Mouse (Mus musculus) embryonic facial prominence, embryonic 14.5 days (tissue): Measurements from ENCODE around the gene Slc12a8. TPM values are rescaled to one million over a fixed set of nuclear protein-coding genes. Genes with fewer than 3 reads are reported as not detected.

ENCODE experiments used
- ATAC-seq: fragments of 200-750 bp; cut with Nextera tagmentation; 2 replicates; pipeline ENCODE4 v1.8.0; 2017; ENCODE audit warnings: low read depth, moderate number of reproducible peaks, moderate TSS enrichment
- DNase-seq: peaks from one replicate; pipeline ENCODE4 v3.0.0-alpha.2; 2015; ENCODE audit warnings: low spot score
- H3K27ac ChIP-seq: fragments of 300-500 bp; sonication (generic); replicated peaks from 2 replicates; pipeline ENCODE4 v1.5.1; 2014; ENCODE audit warnings: low read depth, mild to moderate bottlenecking, low read length, moderate library complexity
- H3K27me3 ChIP-seq: fragments of 300-500 bp; sonication (generic); replicated peaks from 2 replicates; pipeline ENCODE4 v1.6.1; 2014; ENCODE audit warnings: low read length; ENCODE audit not compliant: control insufficient read depth, insufficient read depth
- H3K36me3 ChIP-seq: fragments of 300-500 bp; sonication (generic); 2 replicates; pipeline ENCODE4 v1.6.1; 2014; ENCODE audit warnings: low read length, mixed read lengths; ENCODE audit not compliant: control insufficient read depth, insufficient read depth
- H3K4me1 ChIP-seq: fragments of 300-500 bp; sonication (generic); 2 replicates; pipeline ENCODE4 v1.6.1; 2014; ENCODE audit warnings: antibody characterized with exemption, low read length; ENCODE audit not compliant: control insufficient read depth, insufficient read depth
- H3K4me2 ChIP-seq: fragments of 300-500 bp; sonication (generic); 2 replicates; pipeline ENCODE4 v1.6.1; 2014; ENCODE audit warnings: low read depth, mild to moderate bottlenecking, low read length, moderate library complexity, mixed read lengths
- H3K4me3 ChIP-seq: fragments of 300-500 bp; sonication (generic); 2 replicates; pipeline ENCODE4 v1.5.1; 2014; ENCODE audit warnings: low read depth, mild to moderate bottlenecking, low read length
- H3K9ac ChIP-seq: fragments of 300-500 bp; sonication (generic); 2 replicates; pipeline ENCODE4 v1.6.1; 2014; ENCODE audit warnings: low read depth, mild to moderate bottlenecking, low read length, moderate library complexity, mixed read lengths
- H3K9me3 ChIP-seq: fragments of 300-500 bp; sonication (generic); 2 replicates; pipeline ENCODE4 v1.6.1; 2016; ENCODE audit warnings: low read length; ENCODE audit not compliant: control insufficient read depth
- WGBS: fragments of 180-500 bp; shearing (Covaris S2); extraction: QIAGEN DNeasy Blood & Tissue Kit; methylation state at CpG from one replicate; pipeline ENCODE4 v1.1.7; 2014; 5-methylcytosine and 5-hydroxymethylcytosine counted together
- polyA plus RNA-seq: library from polyadenylated mRNA; unstranded; fragments of >200 nt; fragmentation: Nextera tagmentation; extraction: Ambion mirVana; gene quantifications from 2 replicates; pipeline ENCODE4 v1.2.1, GENCODE M21; 2014

The Slc12a8 gene
- polyA plus RNA-seq, 1 experiment from 2014 or later: 1.0 TPM

- 79% methylated on average over 6 of the region's 6 CpGs for WGBS
- no peak overlapping the region for H3K4me3 ChIP-seq
- DNase-seq: no peak
- ATAC-seq: no peak
- no peak overlapping the region for H3K4me2 ChIP-seq
- H3K27me3 ChIP-seq: no peaks in the 10 kb centered on the region
- H3K36me3 ChIP-seq: no peaks in the 10 kb centered on the region
- H3K9ac ChIP-seq: no peak overlapping the region
- H3K27ac ChIP-seq: no peak overlapping the region
- H3K4me1 ChIP-seq: no peaks in the 10 kb centered on the region
- H3K9me3 ChIP-seq: no peaks in the 10 kb centered on the region
These were observed 55.5 kb downstream of the Slc12a8 start for GRCm38 (mm10) chr16:33572646-33573045.

GRCm38 (mm10) chr16:33573703-33574102 lies 56.6 kb downstream of the Slc12a8 start:
- Histone ChIP-seq H3K4me1 (no peaks in the 10 kb centered on the region), H3K4me2 (no peak overlapping the region), H3K27me3 (no peaks in the 10 kb centered on the region), H3K27ac (no peak overlapping the region), H3K36me3 (no peaks in the 10 kb centered on the region), H3K4me3 (no peak overlapping the region), H3K9me3 (no peaks in the 10 kb centered on the region), H3K9ac (no peak overlapping the region)
- ATAC-seq (no peak), DNase-seq (no peak)
- 73% methylated on average over 7 of the region's 7 CpGs for whole genome bisulfite sequencing

- Histone ChIP-seq H3K4me1 (no peaks in the 10 kb centered on the region), H3K36me3 (no peaks in the 10 kb centered on the region), H3K9me3 (no peaks in the 10 kb centered on the region), H3K4me2 (no peak overlapping the region), H3K27me3 (no peaks in the 10 kb centered on the region), H3K4me3 (no peak overlapping the region), H3K27ac (no peak overlapping the region), H3K9ac (no peak overlapping the region)
- DNase-seq (no peak), ATAC-seq (no peak)
- WGBS: 79% methylated on average over 6 of the region's 6 CpGs
These were observed 58.6 kb downstream of the Slc12a8 start for GRCm38 (mm10) chr16:33575728-33576127.

- H3K9ac ChIP-seq: no peak overlapping the region
- 0 out of 2 replicates have a peak, but pooled peaks cover 3% of the 10 kb centered on the region for H3K4me1 ChIP-seq
- no peaks in the 10 kb centered on the region for H3K9me3 ChIP-seq
- no peak overlapping the region for H3K4me2 ChIP-seq
- H3K27me3 ChIP-seq: no peaks in the 10 kb centered on the region
- H3K27ac ChIP-seq: no peak overlapping the region
- WGBS: 77% methylated on average over 36 of the region's 36 CpGs
- ATAC-seq (no peak), DNase-seq (no peak)
- H3K36me3 ChIP-seq: no peaks in the 10 kb centered on the region
- no peak overlapping the region for H3K4me3 ChIP-seq
These were observed 59.4 kb downstream of the Slc12a8 start for GRCm38 (mm10) chr16:33576271-33577189.

GRCm38 (mm10) chr16:33578462-33578861 lies 61.3 kb downstream of the Slc12a8 start:
- Histone ChIP-seq H3K36me3 (no peaks in the 10 kb centered on the region), H3K9ac (no peak overlapping the region), H3K9me3 (no peaks in the 10 kb centered on the region), H3K27ac (no peak overlapping the region), H3K27me3 (no peaks in the 10 kb centered on the region), H3K4me2 (no peak overlapping the region), H3K4me1 (peaks cover 9% of the 10 kb centered on the region), H3K4me3 (no peak overlapping the region)
- DNase-seq: no peak
- WGBS: 81% methylated on average over 3 of the region's 3 CpGs
- no peak for ATAC-seq

- H3K4me3 ChIP-seq: no peak overlapping the region
- no peaks in the 10 kb centered on the region for H3K9me3 ChIP-seq
- ATAC-seq (no peak), DNase-seq (no peak)
- H3K9ac ChIP-seq: no peak overlapping the region
- H3K36me3 ChIP-seq: no peaks in the 10 kb centered on the region
- peak overlapping the region; percentile 54; the same call in 1 of the 2 replicates for H3K27ac ChIP-seq
- H3K27me3 ChIP-seq: no peaks in the 10 kb centered on the region
- 78% methylated on average over 2 of the region's 2 CpGs for WGBS
- H3K4me2 ChIP-seq: no peak overlapping the region
- peaks cover 27% of the 10 kb centered on the region for H3K4me1 ChIP-seq
These were observed 63.2 kb downstream of the Slc12a8 start for GRCm38 (mm10) chr16:33580331-33580730.

GRCm38 (mm10) chr16:33580736-33581241 lies 63.7 kb downstream of the Slc12a8 start:
- DNase-seq (peak; percentile 66), ATAC-seq (peak; percentile 31; the same call in 1 of the 2 replicates)
- Histone ChIP-seq H3K27ac (peak overlapping the region; percentile 54), H3K4me3 (no peak overlapping the region), H3K4me2 (no peak overlapping the region), H3K9me3 (no peaks in the 10 kb centered on the region), H3K4me1 (peaks cover 28% of the 10 kb centered on the region), H3K36me3 (no peaks in the 10 kb centered on the region), H3K9ac (no peak overlapping the region), H3K27me3 (no peaks in the 10 kb centered on the region)

- peaks cover 28% of the 10 kb centered on the region for H3K4me1 ChIP-seq
- H3K4me3 ChIP-seq: no peak overlapping the region
- H3K27me3 ChIP-seq: no peaks in the 10 kb centered on the region
- H3K36me3 ChIP-seq: no peaks in the 10 kb centered on the region
- no peak for ATAC-seq
- 52% methylated on average over 4 of the region's 4 CpGs for WGBS
- H3K9me3 ChIP-seq: no peaks in the 10 kb centered on the region
- peak overlapping the region; percentile 13; the same call in 1 of the 2 replicates for H3K27ac ChIP-seq
- H3K4me2 ChIP-seq: no peak overlapping the region
- DNase-seq: no peak
- H3K9ac ChIP-seq: no peak overlapping the region
These were observed 64.6 kb downstream of the Slc12a8 start for GRCm38 (mm10) chr16:33581661-33582099.
